Mouse (Mus musculus): Measurements from ENCODE around the gene Sgcd.

The Sgcd gene

GRCm38 (mm10) chr11:47107661-47108060, 881.1 kb downstream of the Sgcd start:
- no peak for TF ChIP-seq GATA4 (IDR thresholded peaks at IDR 0.05; ENCODE audit: insufficient replicate concordance, low read length)

DNA sequence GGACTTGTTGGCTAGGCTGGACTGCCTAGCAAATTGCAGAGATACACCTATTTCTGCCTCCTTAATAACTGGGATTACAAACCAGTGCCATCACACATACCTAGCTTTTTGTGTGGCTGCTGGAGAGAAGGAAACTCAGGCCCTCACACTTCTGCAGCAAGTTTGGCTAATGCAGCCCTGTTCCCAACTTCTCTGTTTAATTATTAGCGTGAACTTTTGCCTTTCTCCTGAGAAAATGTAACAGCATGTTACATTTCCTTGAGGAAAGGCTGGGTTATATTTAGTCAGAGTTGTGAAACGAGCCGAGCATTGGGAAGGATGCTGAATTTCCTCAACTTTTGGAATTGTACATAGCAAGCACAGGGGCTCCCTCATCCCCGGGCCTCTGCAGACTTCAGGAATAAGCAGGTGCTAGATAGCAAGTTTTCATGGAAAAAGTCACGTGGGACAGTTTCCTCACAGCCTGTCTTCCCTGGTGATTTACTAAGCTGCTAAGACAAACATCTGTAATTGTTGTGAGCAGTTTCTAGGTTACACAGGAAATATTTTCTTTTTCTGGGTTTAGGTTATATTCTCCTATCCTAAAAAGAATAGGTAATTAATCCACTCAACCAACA, 895.4 kb downstream of the Sgcd start:
- TF ChIP-seq GATA4 (IDR thresholded peaks at IDR 0.05; ENCODE audit: insufficient replicate concordance, low read length) = no peak

GRCm38 (mm10) chr11:47082517-47082916, 906.3 kb downstream of the Sgcd start:
- no peak for TF ChIP-seq GATA4 (IDR thresholded peaks at IDR 0.05; ENCODE audit: insufficient replicate concordance, low read length)

GRCm38 (mm10) chr11:47073538-47073937, 915.2 kb downstream of the Sgcd start:
- TF ChIP-seq GATA4 (IDR thresholded peaks at IDR 0.05; ENCODE audit: insufficient replicate concordance, low read length) = no peak

GRCm38 (mm10) chr11:47071161-47071560, 917.6 kb downstream of the Sgcd start:
- TF ChIP-seq GATA4 (IDR thresholded peaks at IDR 0.05; ENCODE audit: insufficient replicate concordance, low read length) = no peak

DNA sequence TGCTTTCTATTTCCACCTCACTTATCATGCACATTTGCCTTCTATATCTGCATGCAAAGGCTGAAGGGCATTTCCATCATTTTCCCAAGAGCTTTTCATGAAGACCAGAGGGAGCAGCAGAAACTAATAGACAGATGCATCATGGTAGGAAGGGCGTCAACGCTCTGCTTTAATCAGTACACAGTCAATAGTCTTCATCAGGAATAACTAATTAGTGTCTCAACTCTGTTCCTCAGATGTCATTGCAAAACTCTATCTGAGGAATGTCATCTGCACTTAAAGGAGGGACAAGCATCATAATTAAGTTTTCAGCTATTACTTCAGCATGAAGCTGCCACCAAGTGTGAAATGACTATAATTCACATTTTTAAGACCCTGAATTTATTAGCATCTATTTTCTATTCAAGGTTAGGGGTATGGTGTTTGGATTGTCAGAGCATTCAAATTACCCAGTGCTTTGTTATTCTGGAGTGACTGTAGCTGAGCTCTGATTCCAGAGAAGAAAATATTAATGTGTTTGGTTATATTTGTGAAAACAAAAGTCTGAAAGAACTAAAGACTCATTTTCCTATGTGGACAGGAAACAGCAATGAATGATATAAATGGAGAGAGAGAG, 918.9 kb downstream of the Sgcd start:
- no peak for TF ChIP-seq GATA4 (IDR thresholded peaks at IDR 0.05; ENCODE audit: insufficient replicate concordance, low read length)

- TF ChIP-seq GATA4 (IDR thresholded peaks at IDR 0.05; ENCODE audit: insufficient replicate concordance, low read length) = no peak
Measured at GRCm38 (mm10) chr11:47063690-47064089, 925.1 kb downstream of the Sgcd start.

DNA sequence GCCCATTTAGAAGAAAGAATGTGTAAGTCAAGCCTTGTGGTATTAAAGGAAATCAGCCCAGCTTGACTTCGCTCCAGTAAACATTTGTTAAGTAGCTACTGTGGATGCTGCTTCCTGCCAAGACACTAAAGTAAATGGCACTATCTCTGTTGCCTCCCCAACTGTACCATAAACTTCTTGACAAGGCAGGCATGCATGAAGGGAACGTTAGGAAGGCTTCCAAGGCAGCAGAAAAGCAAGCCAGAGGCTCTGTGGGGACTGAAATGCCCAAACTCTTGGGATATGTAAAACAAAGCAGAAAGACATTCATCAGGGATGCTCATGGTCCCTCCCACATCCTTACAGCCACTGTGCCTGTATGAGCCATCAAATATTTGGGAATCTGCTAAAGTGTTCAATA, 938.4 kb downstream of the Sgcd start:
- no peak for TF ChIP-seq GATA4 (IDR thresholded peaks at IDR 0.05; ENCODE audit: insufficient replicate concordance, low read length)

DNA sequence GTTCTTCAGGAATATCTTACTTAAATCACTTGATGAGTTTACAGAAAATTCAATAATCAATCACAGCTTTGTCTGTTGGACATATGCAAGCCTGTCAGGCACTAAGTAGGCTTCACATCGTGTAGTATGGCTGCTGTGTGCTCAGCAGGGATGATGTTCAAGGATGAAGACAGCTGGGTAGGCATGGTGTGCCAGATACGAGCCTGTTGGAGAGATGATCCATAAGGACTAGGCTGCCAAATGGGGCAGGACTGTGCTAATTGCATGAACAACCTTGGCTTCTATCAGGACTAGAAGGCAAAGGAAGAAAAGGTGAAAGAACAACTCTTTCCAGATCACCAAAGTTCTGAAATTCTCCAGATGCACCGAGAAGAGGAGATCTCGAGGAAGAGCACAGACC, 939.0 kb downstream of the Sgcd start:
- TF ChIP-seq GATA4 (IDR thresholded peaks at IDR 0.05; ENCODE audit: insufficient replicate concordance, low read length) = no peak

- no peak for TF ChIP-seq GATA4 (IDR thresholded peaks at IDR 0.05; ENCODE audit: insufficient replicate concordance, low read length)
Measured at GRCm38 (mm10) chr11:47032318-47032717, 956.5 kb downstream of the Sgcd start.

DNA sequence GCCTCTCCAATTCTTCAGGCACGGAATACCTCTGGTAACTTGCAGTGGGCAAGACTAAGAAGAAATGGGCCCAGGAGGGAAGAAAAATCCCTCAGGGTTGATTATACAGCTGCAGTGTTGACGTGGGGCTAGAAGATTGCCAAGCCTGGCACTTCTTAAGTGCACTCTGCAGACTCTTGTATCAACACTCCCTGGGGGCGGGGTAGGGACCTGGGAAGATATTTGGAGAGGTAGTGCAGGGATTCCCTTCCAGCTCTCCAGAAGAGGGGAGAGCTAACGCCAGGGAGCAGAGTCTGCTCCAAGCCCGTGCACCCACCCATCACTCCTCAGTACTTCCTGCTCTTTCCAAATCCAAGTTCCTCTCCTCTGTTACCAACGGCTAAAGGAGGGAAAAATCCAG, 967.9 kb downstream of the Sgcd start:
- no peak for TF ChIP-seq GATA4 (IDR thresholded peaks at IDR 0.05; ENCODE audit: insufficient replicate concordance, low read length)

- TF ChIP-seq GATA4 (IDR thresholded peaks at IDR 0.05; ENCODE audit: insufficient replicate concordance, low read length) = no peak
Measured at GRCm38 (mm10) chr11:47018139-47018538, 970.6 kb downstream of the Sgcd start.

DNA sequence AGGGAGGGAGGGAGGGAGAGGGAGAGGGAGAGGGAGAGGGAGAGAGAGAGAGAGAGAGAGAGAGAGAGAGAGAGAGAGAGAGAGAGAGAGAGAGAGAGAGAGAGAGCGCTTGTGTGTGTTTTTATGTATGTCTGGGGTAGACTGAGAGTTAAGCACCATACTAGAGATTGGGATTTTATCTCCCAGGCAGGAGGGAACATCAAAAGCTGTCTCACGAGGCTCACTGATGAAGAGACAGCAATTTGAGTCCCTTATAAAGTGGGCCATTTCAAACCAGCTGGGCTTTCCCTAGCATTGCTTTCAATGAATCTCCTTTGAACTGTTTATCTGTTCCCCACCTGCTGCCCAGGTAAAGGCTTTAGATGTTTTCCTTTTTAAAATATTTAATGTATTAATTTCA, 973.1 kb downstream of the Sgcd start:
- TF ChIP-seq GATA4 (IDR thresholded peaks at IDR 0.05; ENCODE audit: insufficient replicate concordance, low read length) = no peak

GRCm38 (mm10) chr11:47014278-47014677, 974.5 kb downstream of the Sgcd start:
- no peak for TF ChIP-seq GATA4 (IDR thresholded peaks at IDR 0.05; ENCODE audit: insufficient replicate concordance, low read length)

DNA sequence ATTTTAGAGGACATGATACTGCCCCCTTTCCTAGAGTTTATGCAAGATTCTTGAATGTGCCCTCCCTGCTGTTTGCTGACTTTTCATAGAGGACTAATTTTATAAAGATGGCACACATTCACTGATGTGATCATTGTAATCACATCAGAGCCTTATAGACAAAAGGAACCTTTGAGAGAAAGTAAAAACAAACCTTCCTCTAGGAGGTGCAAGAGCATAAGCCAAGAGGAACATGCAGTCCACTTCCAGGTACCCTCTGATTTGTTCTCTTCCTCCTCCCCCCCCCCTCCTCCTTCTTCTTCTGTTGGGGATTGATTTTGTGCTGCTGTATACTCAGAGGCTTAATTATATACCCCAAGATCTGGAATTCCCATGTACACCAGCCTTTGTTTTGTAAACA, 978.6 kb downstream of the Sgcd start:
- TF ChIP-seq GATA4 (IDR thresholded peaks at IDR 0.05; ENCODE audit: insufficient replicate concordance, low read length) = no peak

- no peak for TF ChIP-seq GATA4 (IDR thresholded peaks at IDR 0.05; ENCODE audit: insufficient replicate concordance, low read length)
Measured at GRCm38 (mm10) chr11:47005301-47005875, 983.4 kb downstream of the Sgcd start.

GRCm38 (mm10) chr11:46939311-46939710, 1049.5 kb downstream of the Sgcd start:
- TF ChIP-seq GATA4 (IDR thresholded peaks at IDR 0.05; ENCODE audit: insufficient replicate concordance, low read length) = no peak
